Mouse (Mus musculus) brain, embryonic 14.5 days (tissue): ENCODE data around the gene Gale.

Experiments used
- CTCF ChIP-seq: fragments of 200-500 bp; IDR thresholded peaks from 2 replicates; pipeline ENCODE4 v1.5.1; 2012; ENCODE audit warnings: inconsistent platforms, mild to moderate bottlenecking, moderate library complexity, borderline replicate concordance; ENCODE audit not compliant: insufficient read depth, insufficient read length; ENCODE audit errors: extremely low read depth
- POLR2A ChIP-seq: fragments of 200-500 bp; IDR thresholded peaks from 2 replicates; pipeline ENCODE4 v1.6.1; 2012; ENCODE audit warnings: mild to moderate bottlenecking, inconsistent platforms, borderline replicate concordance; ENCODE audit not compliant: poor library complexity, insufficient read depth, insufficient read length, severe bottlenecking; ENCODE audit errors: extremely low read depth

GRCm38 (mm10) chr4:135951505-135951904, 12.0 kb upstream of the Gale start:
- no peak for TF ChIP-seq POLR2A
- TF ChIP-seq CTCF: peak; percentile 30; the same call in 1 of the 2 replicates
